Mouse (Mus musculus) kidney, adult 2 months (tissue): ENCODE data around the gene Pop4. TPM values are rescaled to one million over a fixed set of nuclear protein-coding genes. Genes with fewer than 3 reads are reported as not detected.

ENCODE experiments used
- DNase-seq: peaks from one replicate; pipeline ENCODE4 v3.0.0; 2021
- H3K27ac ChIP-seq: fragments of 200-500 bp; 2 replicates; pipeline ENCODE4 v1.5.1; 2012; ENCODE audit warnings: low read depth, low read length, control low read depth, inconsistent platforms; ENCODE audit not compliant: insufficient read depth
- H3K27me3 ChIP-seq: fragments of 200-500 bp; replicated peaks from 2 replicates; pipeline ENCODE4 v1.6.1; 2012; ENCODE audit warnings: mild to moderate bottlenecking, moderate library complexity, low read length, inconsistent platforms; ENCODE audit not compliant: control insufficient read depth, insufficient read depth
- H3K36me3 ChIP-seq: fragments of 200-500 bp; 2 replicates; pipeline ENCODE4 v1.6.1; 2012; ENCODE audit warnings: mild to moderate bottlenecking, moderate library complexity, low read length, inconsistent platforms; ENCODE audit not compliant: control insufficient read depth, insufficient read depth
- H3K4me1 ChIP-seq: fragments of 200-500 bp; 2 replicates; pipeline ENCODE4 v1.6.1; 2011; ENCODE audit warnings: low read length; ENCODE audit not compliant: control insufficient read depth, insufficient read depth
- H3K4me3 ChIP-seq: fragments of 200-500 bp; 2 replicates; pipeline ENCODE4 v1.5.1; 2011; ENCODE audit warnings: mild to moderate bottlenecking, low read depth, low read length, control low read depth; ENCODE audit not compliant: insufficient read depth
- CTCF ChIP-seq: fragments of 200-500 bp; conservative IDR thresholded peaks from 2 replicates; pipeline ENCODE4 v1.5.1; 2011; ENCODE audit warnings: low read depth, mild to moderate bottlenecking, control low read depth, low read length, moderate library complexity, mixed read lengths; ENCODE audit not compliant: insufficient read depth, insufficient read length
- POLR2A ChIP-seq: fragments of 200-500 bp; IDR thresholded peaks from one replicate; pipeline ENCODE4 v1.6.1; 2011; ENCODE audit warnings: low read depth, low read length, control low read depth
- WGBS: fragments of 180-500 bp; shearing (Covaris S2); methylation state at CpG from one replicate; pipeline ENCODE4 v1.1.7; 2018; 5-methylcytosine and 5-hydroxymethylcytosine counted together
- polyA plus RNA-seq: library from polyadenylated mRNA; depleted of rRNA; stranded (reverse); fragments of >200 nt; gene quantifications from 2 replicates; pipeline ENCODE4 v1.2.3, GENCODE M21; 2012

The Pop4 gene
- polyA plus RNA-seq, 1 experiment: 10.6 TPM

- Histone ChIP-seq H3K4me3 (no peak overlapping the region), H3K4me1 (no peaks in the 10 kb centered on the region), H3K27me3 (no peaks in the 10 kb centered on the region), H3K36me3 (peaks cover 2% of the 10 kb centered on the region), H3K27ac (no peak overlapping the region)
- TF ChIP-seq CTCF (no peak), POLR2A (no peak)
- 69% methylated on average over 5 of the region's 5 CpGs for whole genome bisulfite sequencing
- peak; percentile 23 for DNase-seq
These were observed 8.8 kb downstream of the Pop4 start for GRCm38 (mm10) chr7:38262406-38262805.

DNA sequence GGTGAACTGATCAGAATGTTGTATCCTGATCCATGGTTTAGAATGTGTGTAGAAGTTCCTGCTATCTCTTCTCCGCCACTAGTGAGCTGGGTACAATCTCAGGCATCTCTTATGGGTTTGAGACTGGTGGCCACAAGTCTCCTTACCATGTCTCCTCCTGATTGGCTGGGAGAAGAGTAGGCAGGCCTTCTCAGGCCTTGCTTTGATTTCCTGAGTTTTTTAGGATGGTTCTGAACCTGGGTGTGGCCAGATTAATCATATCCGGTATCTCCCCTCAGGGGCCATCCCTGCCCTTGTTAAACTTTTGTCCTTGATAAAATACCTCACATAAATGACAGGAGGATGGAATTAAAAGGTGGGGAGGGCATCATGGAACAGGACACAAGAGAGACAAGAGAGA, 11.6 kb downstream of the Pop4 start:
- no peaks in the 10 kb centered on the region for H3K27me3 ChIP-seq
- TF ChIP-seq CTCF (no peak), POLR2A (no peak)
- no peak overlapping the region for H3K4me3 ChIP-seq
- peaks cover 2% of the 10 kb centered on the region for H3K36me3 ChIP-seq
- DNase-seq: no peak
- no peak overlapping the region for H3K27ac ChIP-seq
- WGBS: 89% methylated on average over 2 of the region's 2 CpGs
- H3K4me1 ChIP-seq: no peaks in the 10 kb centered on the region

- DNase-seq: no peak
- TF ChIP-seq POLR2A (no peak), CTCF (no peak)
- Histone ChIP-seq H3K4me3 (no peak overlapping the region), H3K36me3 (no peaks in the 10 kb centered on the region), H3K4me1 (no peaks in the 10 kb centered on the region), H3K27ac (no peak overlapping the region), H3K27me3 (no peaks in the 10 kb centered on the region)
These were observed 17.8 kb downstream of the Pop4 start for GRCm38 (mm10) chr7:38253441-38253840.

DNA sequence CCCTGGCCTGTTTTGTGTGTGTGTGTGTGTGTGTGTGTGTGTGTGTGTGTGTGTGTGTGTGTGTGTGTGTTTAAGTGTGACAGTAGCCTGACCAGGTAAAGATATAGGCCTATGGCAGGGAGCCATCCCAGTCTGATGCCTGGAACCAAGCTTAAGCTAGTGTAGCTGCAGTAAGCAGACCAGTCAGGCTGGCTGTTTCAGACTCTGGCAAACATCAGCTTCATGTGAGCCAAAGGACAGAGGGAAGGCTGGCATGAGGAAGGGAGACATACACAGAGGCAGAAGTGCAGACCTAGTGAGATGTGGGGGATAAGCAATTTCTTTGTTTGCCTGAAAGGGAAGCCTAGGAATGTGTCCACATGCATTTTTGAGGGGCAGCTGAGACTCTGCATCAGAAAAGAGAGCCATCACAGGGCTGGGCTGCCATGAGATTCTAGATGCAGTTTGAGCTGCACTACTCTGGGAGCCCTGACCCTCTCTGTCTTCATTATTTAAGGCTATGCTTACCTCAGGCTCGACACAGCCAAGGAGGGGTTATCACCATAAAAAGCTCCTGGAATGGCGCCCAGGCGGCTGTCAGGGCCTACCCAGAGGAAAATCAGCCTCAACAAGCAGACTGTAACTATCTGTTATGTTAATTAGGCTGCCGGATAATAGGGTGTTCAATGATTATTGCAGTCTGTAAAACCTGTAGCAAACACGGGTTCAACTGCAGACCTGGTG, 19.6 kb downstream of the Pop4 start:
- Histone ChIP-seq H3K36me3 (no peaks in the 10 kb centered on the region), H3K4me1 (no peaks in the 10 kb centered on the region), H3K27me3 (no peaks in the 10 kb centered on the region), H3K27ac (no peak overlapping the region), H3K4me3 (no peak overlapping the region)
- 25% methylated on average over 5 of the region's 5 CpGs for WGBS
- peak; percentile 20 for DNase-seq
- TF ChIP-seq POLR2A (no peak), CTCF (no peak)

GRCm38 (mm10) chr7:38242417-38242816, 28.8 kb downstream of the Pop4 start:
- WGBS: 83% methylated on average over 4 of the region's 4 CpGs
- no peaks in the 10 kb centered on the region for H3K4me1 ChIP-seq
- no peaks in the 10 kb centered on the region for H3K27me3 ChIP-seq
- no peak for DNase-seq
- no peak overlapping the region for H3K4me3 ChIP-seq
- no peak overlapping the region for H3K27ac ChIP-seq
- TF ChIP-seq CTCF (no peak), POLR2A (no peak)
- H3K36me3 ChIP-seq: no peaks in the 10 kb centered on the region

GRCm38 (mm10) chr7:38237140-38237539, 34.1 kb downstream of the Pop4 start:
- no peak overlapping the region for H3K4me3 ChIP-seq
- DNase-seq: no peak
- no peaks in the 10 kb centered on the region; the same call in 1 of the 2 replicates for H3K4me1 ChIP-seq
- no peak for TF ChIP-seq CTCF
- no peak for TF ChIP-seq POLR2A
- H3K36me3 ChIP-seq: no peaks in the 10 kb centered on the region
- H3K27me3 ChIP-seq: no peaks in the 10 kb centered on the region
- no peak overlapping the region for H3K27ac ChIP-seq

- peak; percentile 74 for DNase-seq
- H3K4me3 ChIP-seq: no peak overlapping the region
- H3K27me3 ChIP-seq: no peaks in the 10 kb centered on the region
- H3K27ac ChIP-seq: no peak overlapping the region
- WGBS: 35% methylated on average over 11 of the region's 11 CpGs
- H3K4me1 ChIP-seq: no peaks in the 10 kb centered on the region; the same call in 1 of the 2 replicates
- TF ChIP-seq POLR2A (no peak), CTCF (no peak)
- no peaks in the 10 kb centered on the region for H3K36me3 ChIP-seq
These were observed 34.7 kb downstream of the Pop4 start for GRCm38 (mm10) chr7:38236400-38237105.
